Mouse (Mus musculus) Patski (cell line): ENCODE data around the gene Habp2. TPM values are rescaled to one million over a fixed set of nuclear protein-coding genes. Genes with fewer than 3 reads are reported as not detected.

Experiments
- ATAC-seq: fragments of 100-300 bp; one replicate; pipeline ENCODE4 v1.8.0; 2021
- CTCF ChIA-PET: fragments of 350-600 bp; sonication (Branson Sonifier 250); formaldehyde crosslinking; loops from one replicate; lab custom pipeline; 2022; ENCODE audit warnings: inconsistent platforms; lab: Charles Lee
- POLR2A ChIA-PET: fragments of 350-600 bp; sonication (Branson Sonifier 250); formaldehyde crosslinking; loops from one replicate; lab custom pipeline; 2022; ENCODE audit warnings: antibody characterized with exemption, inconsistent platforms; lab: Charles Lee
- DNase-seq: peaks from one replicate; pipeline ENCODE4 v3.0.0-alpha.2; 2011; ENCODE audit warnings: low read depth, low spot score
- H3K27me3 ChIP-seq: fragments of 371-371 bp; one replicate; pipeline ENCODE4 v1.5.1; 2021
- CTCF ChIP-seq: fragments of 100-300 bp; IDR thresholded peaks from one replicate; pipeline ENCODE4 v1.5.1; 2021
- in situ Hi-C: fragments of 300-500 bp; cut with MboI; formaldehyde crosslinking; loops from 3 replicates; pipeline ENCODE4 v1.11.1; 2018; ENCODE audit warnings: low pct_unique_long_range_greater_than_20kb, mixed read lengths
- polyA plus RNA-seq: library from polyadenylated mRNA; unstranded; gene quantifications from one replicate; pipeline ENCODE4 v1.2.3, GENCODE M21; 2021

Gene Habp2
- polyA plus RNA-seq, 1 experiment from 2014 or later, result 5.8 TPM

GRCm38 (mm10) chr19:56325676-56326075 is 38.7 kb downstream of the Habp2 start:
- DNase-seq (no peak), ATAC-seq (no peak)
- in situ Hi-C loops, result no loop called here
- POLR2A ChIA-PET, result no interaction called here
- CTCF ChIA-PET, result no interaction called here
- TF ChIP-seq CTCF, result no peak
- H3K27me3 ChIP-seq, result no peaks in the 10 kb centered on the region

- CTCF ChIA-PET, result interaction anchor here (1.4 kb wide), 1 partner anchor 10 kb away, joined by 3 read pairs; no protein-coding TSS in a partner anchor
- POLR2A ChIA-PET, result no interaction called here
- H3K27me3 ChIP-seq, result no peaks in the 10 kb centered on the region
- TF ChIP-seq CTCF, result no peak
- in situ Hi-C loops, result no loop called here
- DNase-seq, result no peak
- no peak for ATAC-seq
Measured at GRCm38 (mm10) chr19:56326243-56326855, 39.4 kb downstream of the Habp2 start.

- no peaks in the 10 kb centered on the region for H3K27me3 ChIP-seq
- in situ Hi-C loops, result no loop called here
- POLR2A ChIA-PET, result no interaction called here
Measured at GRCm38 (mm10) chr19:56336321-56336720, 49.4 kb downstream of the Habp2 start.

GRCm38 (mm10) chr19:56336826-56337225 is 49.9 kb downstream of the Habp2 start:
- no peak for DNase-seq
- CTCF ChIA-PET, result no interaction called here
- in situ Hi-C loops, result no loop called here
- POLR2A ChIA-PET, result no interaction called here
- TF ChIP-seq CTCF, result no peak
- no peaks in the 10 kb centered on the region for H3K27me3 ChIP-seq
- ATAC-seq, result no peak

More at GRCm38 (mm10) chr19:56336321-56336720, 49.4 kb downstream of the Habp2 start:
- ATAC-seq (no peak), DNase-seq (no peak)
- no peak for TF ChIP-seq CTCF
- CTCF ChIA-PET, result no interaction called here

- POLR2A ChIA-PET, result no interaction called here
- CTCF ChIA-PET, result no interaction called here
- DNase-seq (no peak), ATAC-seq (no peak)
- no peaks in the 10 kb centered on the region for H3K27me3 ChIP-seq
- in situ Hi-C loops, result no loop called here
- TF ChIP-seq CTCF, result no peak
Measured at GRCm38 (mm10) chr19:56342006-56342405, 55.1 kb downstream of the Habp2 start.

- no peaks in the 10 kb centered on the region for H3K27me3 ChIP-seq
- in situ Hi-C loops, result no loop called here
- CTCF ChIA-PET, result interaction anchor here (0.7 to 1.7 kb wide), 3 partner anchors 11 to 89 kb away, joined by 3 read pairs; no protein-coding TSS in a partner anchor
- POLR2A ChIA-PET, result no interaction called here
- TF ChIP-seq CTCF, result no peak
- DNase-seq (no peak), ATAC-seq (no peak)
Measured at GRCm38 (mm10) chr19:56343869-56344563, 57.1 kb downstream of the Habp2 start.

- in situ Hi-C loops, result no loop called here
- no peaks in the 10 kb centered on the region for H3K27me3 ChIP-seq
- TF ChIP-seq CTCF, result no peak
- ChIA-PET POLR2A (no interaction called here), CTCF (interaction anchor here (0.8 to 1.7 kb wide), 3 partner anchors 15 to 145 kb away, joined by 3 read pairs; no protein-coding TSS in a partner anchor)
- no peak for ATAC-seq
- no peak for DNase-seq
Measured at GRCm38 (mm10) chr19:56346016-56346415, 59.1 kb downstream of the Habp2 start.

- ChIA-PET CTCF (no interaction called here), POLR2A (no interaction called here)
- DNase-seq (no peak), ATAC-seq (no peak)
- in situ Hi-C loops, result no loop called here
- H3K27me3 ChIP-seq, result no peaks in the 10 kb centered on the region
- TF ChIP-seq CTCF, result no peak
Measured at GRCm38 (mm10) chr19:56346750-56347149, 59.8 kb downstream of the Habp2 start.

- CTCF ChIA-PET, result no interaction called here
- H3K27me3 ChIP-seq, result no peaks in the 10 kb centered on the region
- ATAC-seq, result peak; percentile 78
- POLR2A ChIA-PET, result no interaction called here
- peak; percentile 96 for TF ChIP-seq CTCF
- DNase-seq, result no peak
- in situ Hi-C loops, result no loop called here
Measured at GRCm38 (mm10) chr19:56349295-56349694, 62.4 kb downstream of the Habp2 start.

GRCm38 (mm10) chr19:56353689-56354088 is 66.8 kb downstream of the Habp2 start:
- CTCF ChIA-PET, result no interaction called here
- ATAC-seq (peak; percentile 66), DNase-seq (peak; percentile 68)
- in situ Hi-C loops, result no loop called here
- POLR2A ChIA-PET, result interaction anchor here (0.6 kb wide), 2 partner anchors 12 to 35 kb away, joined by 3 read pairs; no protein-coding TSS in a partner anchor
- H3K27me3 ChIP-seq, result no peaks in the 10 kb centered on the region
- no peak for TF ChIP-seq CTCF

GRCm38 (mm10) chr19:56355201-56355600 is 68.3 kb downstream of the Habp2 start:
- POLR2A ChIA-PET, result interaction anchor here (1.3 kb wide), 1 partner anchor 68 kb away, joined by 3 read pairs; no protein-coding TSS in a partner anchor
- ATAC-seq (no peak), DNase-seq (no peak)
- no peak for TF ChIP-seq CTCF
- in situ Hi-C loops, result no loop called here
- no peaks in the 10 kb centered on the region for H3K27me3 ChIP-seq
- CTCF ChIA-PET, result interaction anchor here (1.3 to 1.4 kb wide), 2 partner anchors 15 to 21 kb away, joined by 3 to 5 read pairs; no protein-coding TSS in a partner anchor
